Mouse (Mus musculus) layer of hippocampus, postnatal 10 days (tissue): ENCODE measurements around the gene Olfr1006. TPM values are rescaled to one million over a fixed set of nuclear protein-coding genes. Genes with fewer than 3 reads are reported as not detected.
A peak's percentile ranks its signal among the peaks of the same experiment; 100 is the strongest.
"Not testable (repeated sequence)": the region's sequence is repeated elsewhere in the genome, so short reads cannot be mapped to it uniquely, and the experiment has no call there.

Source experiments
- DNase-seq, 2 experiments: peaks; one replicate each; pipeline ENCODE4 v3.0.0; 2021; ENCODE audit warnings: low spot score in 2 of 2
- long read RNA-seq: library from polyadenylated mRNA; stranded (forward); transcript quantifications from one replicate; pipeline ENCODE4 v2.0.0, GENCODE M21; 2023
- total RNA-seq, 2 experiments: library from RNA; stranded (reverse); gene quantifications; 2 replicates each; pipeline ENCODE4 v1.2.3; 2021

Olfr1006 gene
- not detected for total RNA-seq
- long read RNA-seq = 0 reads

DNA sequence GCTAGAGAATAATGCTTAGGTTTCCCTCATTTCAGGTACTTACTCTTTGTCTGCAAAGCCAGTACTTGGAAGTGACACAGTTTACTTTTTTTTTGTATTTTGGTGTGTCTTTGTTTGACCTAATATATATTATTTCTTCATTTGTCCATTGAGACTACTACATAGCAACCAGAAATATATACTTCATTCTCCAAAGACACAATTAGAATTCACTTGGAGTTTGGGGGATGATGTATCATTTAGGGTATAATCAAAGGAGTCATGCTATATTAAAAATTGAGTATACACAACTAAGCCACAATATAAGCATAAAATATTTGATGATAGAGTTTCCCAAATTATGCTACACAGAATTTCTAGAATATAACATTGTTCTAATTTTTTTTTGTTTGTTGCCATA, at the start of gene Olfr1006:
Olfr1006 (minus strand) TSS at position 101 of the 400 bp plus-strand sequence.
- no peak for DNase-seq

DNA sequence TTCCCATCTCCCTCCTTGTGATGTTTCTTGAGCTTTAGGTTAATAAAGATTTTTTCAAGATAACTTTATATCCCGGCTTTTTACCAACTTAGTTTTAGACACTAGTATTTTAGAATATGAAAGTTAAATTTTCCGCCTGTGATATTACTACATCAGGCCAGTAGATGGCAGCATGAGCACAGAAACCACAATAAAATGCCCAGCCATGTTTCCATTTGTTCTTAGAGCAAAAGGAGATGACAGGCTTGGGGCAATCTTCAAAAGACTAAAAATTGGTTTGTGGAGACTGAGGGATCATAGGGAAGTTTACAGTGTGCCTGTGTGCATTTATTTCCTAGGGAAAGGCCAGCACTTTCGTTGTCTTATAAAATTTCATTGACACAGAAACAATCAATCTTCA, 47.2 kb upstream of the Olfr1006 start:
- DNase-seq = peak; percentile 15 to 39

DNA sequence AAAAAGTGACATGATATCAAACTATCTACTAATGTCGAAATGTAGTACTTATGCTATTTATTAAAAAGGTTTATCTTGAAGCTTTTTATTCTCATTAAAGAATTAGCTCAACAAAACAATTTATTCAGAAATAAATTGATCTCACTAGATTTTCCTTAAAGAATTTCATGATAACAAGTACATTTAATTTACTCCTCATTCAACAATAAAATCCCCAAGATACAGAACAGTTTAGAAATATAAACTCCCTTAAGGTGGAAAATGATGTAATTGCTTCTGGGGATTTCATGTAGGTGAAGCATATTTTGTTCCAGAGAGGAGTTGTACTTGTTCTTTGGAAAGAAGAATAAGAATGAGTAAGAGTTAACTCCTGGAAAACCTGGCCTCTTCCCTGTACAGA, 36.6 kb upstream of the Olfr1006 start, which contains the start of gene Olfr1009:
Olfr1009 (plus strand) TSS at position 301 of the 400 bp plus-strand sequence.
- DNase-seq = no peak

DNA sequence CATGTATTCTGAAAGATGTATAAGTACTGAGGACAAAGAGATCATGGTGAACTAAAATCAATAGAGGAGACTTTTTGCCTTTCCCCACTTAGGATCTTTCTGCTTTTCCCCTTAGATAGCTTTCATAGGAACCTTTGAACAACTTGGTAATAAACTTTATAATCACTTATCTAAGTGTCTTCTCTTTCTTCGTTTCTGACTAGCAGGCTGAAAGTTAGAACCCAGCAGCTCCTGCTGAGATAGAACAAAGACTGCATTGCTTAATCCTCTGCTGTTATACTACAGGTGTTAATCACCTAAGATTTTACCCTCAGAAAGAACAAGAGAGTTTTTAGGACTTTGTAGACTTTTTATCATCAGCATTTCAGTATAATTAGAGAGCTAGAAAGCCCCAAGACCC, 32.6 kb upstream of the Olfr1006 start:
- no peak for DNase-seq

DNA sequence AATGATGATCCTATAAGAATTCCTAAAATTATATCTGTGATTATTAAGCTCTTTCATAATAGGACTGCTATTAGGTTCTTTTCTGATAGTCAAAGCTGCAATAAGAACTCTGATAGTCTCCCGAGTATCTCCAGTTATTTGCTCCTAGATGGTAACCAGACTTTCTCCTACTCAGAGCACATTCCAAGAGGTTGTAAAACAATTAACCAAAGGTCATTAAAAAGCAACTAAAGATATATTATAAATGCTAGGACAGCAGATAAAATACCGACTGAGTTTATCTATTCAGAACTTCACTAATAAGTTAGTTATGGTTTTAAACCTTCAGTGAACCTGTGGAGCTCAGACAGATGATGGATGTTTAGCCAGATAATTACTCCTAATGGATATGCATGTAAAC, 32.1 kb upstream of the Olfr1006 start:
- DNase-seq = not testable (repeated sequence)

DNA sequence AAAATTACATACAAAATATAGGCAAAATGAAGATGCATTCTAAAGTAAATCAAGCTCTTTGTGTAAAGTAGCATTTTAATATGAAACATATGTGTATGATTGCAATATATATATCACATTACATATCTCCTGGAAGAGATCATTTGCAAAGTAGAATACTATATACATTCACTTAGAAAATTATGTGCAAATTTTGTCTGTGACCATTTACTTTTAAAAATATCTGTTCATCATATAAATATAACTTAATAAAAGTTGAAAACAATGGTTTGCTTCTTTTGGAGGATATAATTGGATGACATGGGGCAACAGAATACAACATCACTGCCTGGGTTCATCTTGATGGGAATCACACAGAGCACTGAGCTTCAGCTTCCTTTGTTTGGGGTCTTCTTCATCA, 10.6 kb upstream of the Olfr1006 start, which contains the start of gene Olfr1008:
Olfr1008 (plus strand) TSS at position 301 of the 400 bp plus-strand sequence.
- DNase-seq = no peak

DNA sequence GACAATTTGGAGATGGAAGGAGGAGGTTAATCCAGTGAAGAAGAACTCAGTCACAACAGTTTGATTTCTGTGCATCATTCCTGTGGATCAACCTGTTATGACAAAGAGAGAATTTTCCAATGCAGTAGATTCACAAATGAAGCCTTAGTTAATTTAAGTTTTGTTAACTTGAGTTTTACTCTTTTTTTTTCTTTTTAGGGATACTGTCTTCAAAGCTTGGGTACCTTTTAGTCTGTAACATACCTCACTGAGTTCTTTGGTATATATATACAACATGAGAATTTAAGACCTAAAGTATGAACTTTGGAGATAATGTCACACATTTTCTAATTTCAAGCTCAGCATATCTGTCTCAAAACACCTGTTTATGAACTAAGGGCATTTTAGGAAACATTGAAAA, 14.2 kb downstream of the Olfr1006 start, which contains the start of gene Olfr154:
Olfr154 (minus strand) TSS at position 101 of the 400 bp plus-strand sequence.
- not testable (repeated sequence) for DNase-seq

DNA sequence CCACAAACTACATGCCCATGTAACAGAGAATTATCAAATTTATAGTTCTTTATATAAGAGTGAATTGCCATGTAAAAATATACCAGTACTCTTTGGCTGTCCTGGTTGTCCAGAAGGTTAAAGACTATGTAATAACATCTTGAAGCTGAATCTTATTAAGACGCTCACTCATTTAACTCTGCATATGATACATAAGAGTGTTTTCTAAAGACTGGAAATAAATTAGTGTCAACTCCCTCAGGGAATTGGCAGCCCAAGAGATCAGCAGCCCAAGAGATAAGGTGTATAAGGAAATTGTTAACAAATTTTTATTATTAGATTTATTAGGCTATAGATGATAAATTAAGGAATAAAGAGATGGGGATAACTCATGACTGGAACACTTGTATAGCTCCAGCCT, 28.0 kb downstream of the Olfr1006 start, which contains the start of gene Olfr1002:
Olfr1002 (minus strand) TSS at position 101 of the 400 bp plus-strand sequence.
- DNase-seq = no peak

Other genes with a start within 250 kb of the Olfr1006 start
- not detected for gene Olfr994, start 242.3 kb downstream of the Olfr1006 start, total RNA-seq
- not detected for gene Olfr995, start 235.1 kb downstream of the Olfr1006 start, total RNA-seq
- gene 4833423E24Rik, start 159.7 kb downstream of the Olfr1006 start, total RNA-seq = under 1 TPM; 0.62 to 0.67 TPM
- gene Olfr996, start 99.6 kb downstream of the Olfr1006 start, total RNA-seq = not detected
- not detected for gene Olfr998, start 89.8 kb downstream of the Olfr1006 start, total RNA-seq
- not detected for gene Olfr1000, start 66.9 kb downstream of the Olfr1006 start, total RNA-seq
- gene Olfr1002, start 28.1 kb downstream of the Olfr1006 start, total RNA-seq = not detected
- not detected for gene Olfr154, start 14.3 kb downstream of the Olfr1006 start, total RNA-seq
- not detected for gene Olfr1008, start 10.7 kb upstream of the Olfr1006 start, total RNA-seq
- gene Olfr1009, start 36.7 kb upstream of the Olfr1006 start, total RNA-seq = not detected
- gene Olfr1012, start 84.0 kb upstream of the Olfr1006 start, total RNA-seq = not detected
- gene Olfr1013, start 88.3 kb upstream of the Olfr1006 start, total RNA-seq = not detected
- gene Olfr1014, start 93.9 kb upstream of the Olfr1006 start, total RNA-seq = not detected
- not detected for gene Olfr1015, start 103.2 kb upstream of the Olfr1006 start, total RNA-seq
- not detected for gene Olfr1016, start 123.8 kb upstream of the Olfr1006 start, total RNA-seq
- not detected for gene Olfr1018, start 139.7 kb upstream of the Olfr1006 start, total RNA-seq
- gene Olfr1019, start 166.7 kb upstream of the Olfr1006 start, total RNA-seq = not detected
- not detected for gene Olfr1020, start 168.3 kb upstream of the Olfr1006 start, total RNA-seq
- gene Olfr1022, start 189.8 kb upstream of the Olfr1006 start, total RNA-seq = not detected
- gene Olfr1023, start 206.9 kb upstream of the Olfr1006 start, total RNA-seq = not detected
- gene Olfr1024, start 226.3 kb upstream of the Olfr1006 start, total RNA-seq = not detected
- gene Olfr1025-ps1, start 236.4 kb upstream of the Olfr1006 start, total RNA-seq = not detected
- not detected for gene Olfr1026, start 242.8 kb upstream of the Olfr1006 start, total RNA-seq